Mouse (Mus musculus) left cerebral cortex, postnatal 4 days (tissue): ENCODE measurements at regions not wholly inside any gene's neighbourhood (a gene's known extent, or its start where the extent isn't known, plus 50 kb on each side); places are given as distances from the start of the nearest gene placed in this dataset.
"Not testable (repeated sequence)": the region's sequence is repeated elsewhere in the genome, so short reads cannot be mapped to it uniquely, and the experiment has no call there.

ENCODE experiments used
- DNase-seq: peaks from one replicate; pipeline ENCODE4 v3.0.0-alpha.2; 2022
- intact Hi-C: fragments of 180-260 bp; cut with DNase I; formaldehyde crosslinking; loops from one replicate; pipeline ENCODE4 v1.15.1; 2025

GRCm38 (mm10) chr11:40539776-40540175 is 155.2 kb downstream of the Mat2b start:
- DNase-seq: no peak
- intact Hi-C loops: no loop called here

- intact Hi-C loops: no loop called here
- DNase-seq: no peak
Observed at GRCm38 (mm10) chr11:40536236-40536765, 158.7 kb downstream of the Mat2b start.

GRCm38 (mm10) chr11:40510325-40511239 is 184.4 kb downstream of the Mat2b start:
- peak; percentile 15 for DNase-seq
- intact Hi-C loops: no loop called here

GRCm38 (mm10) chr11:40491599-40491998 is 203.4 kb downstream of the Mat2b start:
- no peak for DNase-seq
- intact Hi-C loops: no loop called here

- DNase-seq: not testable (repeated sequence)
- intact Hi-C loops: loop anchor here (10.0 kb wide), 1 partner anchor 883 kb away; no protein-coding TSS in a partner anchor
Observed at GRCm38 (mm10) chr11:40478171-40478570, 216.8 kb downstream of the Mat2b start.

DNA sequence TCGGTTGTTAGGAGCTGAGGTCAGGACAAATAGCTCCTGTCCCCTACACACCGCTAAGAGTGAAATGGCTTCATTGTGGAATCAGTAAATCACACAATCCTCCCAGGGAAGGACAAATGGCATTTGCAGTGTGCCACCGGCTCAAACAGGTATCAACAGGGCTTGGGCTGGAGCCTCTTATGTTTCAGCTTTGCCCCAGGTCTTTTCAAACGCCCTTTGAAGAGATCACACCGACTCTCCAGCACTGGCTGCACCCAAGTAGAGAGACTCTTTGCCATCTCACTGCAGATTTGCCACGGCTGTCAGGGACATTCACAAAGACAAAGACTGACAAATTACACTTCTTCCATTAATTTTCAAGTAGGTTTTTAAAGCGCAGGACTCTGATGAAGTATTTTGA is 217.7 kb downstream of the Mat2b start:
- no peak for DNase-seq
- intact Hi-C loops: loop anchor here (10.0 kb wide), 1 partner anchor 882 kb away; no protein-coding TSS in a partner anchor

DNA sequence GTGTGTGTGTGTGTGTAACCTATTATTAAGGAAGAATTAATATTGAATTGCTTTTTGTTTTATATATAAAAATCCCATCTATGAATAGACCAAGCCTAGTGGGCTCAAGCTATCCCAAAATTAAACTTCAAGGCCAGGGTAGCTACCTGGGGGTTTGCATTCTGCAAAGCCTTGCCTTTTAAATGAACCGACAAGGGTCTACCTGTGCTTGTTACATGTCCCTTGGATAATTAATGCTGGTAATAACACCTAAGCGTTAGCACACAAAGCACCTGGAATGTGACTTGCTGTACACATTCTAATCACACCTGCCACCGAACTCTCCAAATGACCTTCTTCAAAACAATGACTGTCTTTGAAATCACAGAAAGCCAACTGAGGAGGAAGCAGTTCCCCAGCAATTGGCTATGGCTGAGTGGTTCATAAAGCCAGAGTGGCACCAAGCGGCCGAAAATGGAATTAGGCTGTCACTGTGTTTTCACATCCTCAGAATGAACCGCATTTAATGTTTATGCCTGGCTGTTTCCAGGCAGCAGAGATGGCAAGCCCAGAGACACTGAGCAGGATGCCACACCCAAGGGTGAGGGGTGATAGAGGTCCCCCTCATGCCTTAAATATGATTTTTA is 225.8 kb downstream of the Mat2b start:
- intact Hi-C loops: loop anchor here (5.0 kb wide), 1 partner anchor 317 kb away; no protein-coding TSS in a partner anchor
- peak; percentile 53 for DNase-seq

DNA sequence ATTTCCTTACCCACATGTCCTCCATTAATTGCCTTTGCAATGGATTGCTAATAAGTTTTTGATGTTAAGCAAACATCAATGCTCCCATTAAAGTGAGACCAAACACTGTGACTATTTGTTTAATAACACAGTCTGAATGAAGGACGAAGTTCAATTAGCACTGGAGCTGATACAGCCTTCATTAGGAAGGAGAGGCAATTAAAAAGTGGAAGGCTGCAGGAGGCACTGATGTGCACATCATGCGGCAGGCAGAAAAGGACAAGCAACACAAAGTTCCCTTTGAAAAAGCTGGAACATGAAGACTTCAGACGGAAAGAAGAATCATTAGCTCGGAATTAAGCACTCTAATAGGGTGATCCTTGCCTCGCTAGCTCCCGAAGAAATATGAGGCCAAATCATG is 238.4 kb downstream of the Mat2b start:
- intact Hi-C loops: no loop called here
- no peak for DNase-seq

GRCm38 (mm10) chr11:40454994-40455393 is 240.0 kb downstream of the Mat2b start:
- DNase-seq, intact Hi-C loops: not testable (repeated sequence)

DNA sequence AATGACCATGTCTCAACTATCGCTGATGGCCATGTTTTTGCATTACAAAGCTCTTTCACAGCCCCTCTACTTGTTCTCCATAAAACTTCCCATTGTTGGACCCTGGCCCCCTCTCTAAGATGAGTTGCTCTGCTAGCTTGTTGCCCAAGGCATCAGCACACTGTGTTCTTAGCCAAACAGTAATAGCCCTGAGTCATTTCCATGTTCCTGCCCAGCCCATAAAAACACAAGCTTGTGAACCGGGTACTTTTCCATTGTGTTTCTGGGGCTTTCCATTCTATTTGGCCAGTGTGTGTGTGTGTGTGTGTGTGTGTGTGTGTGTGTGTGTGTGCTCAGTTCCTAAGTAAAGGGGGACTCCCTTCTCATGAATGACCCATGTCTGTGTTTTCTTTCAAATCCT is 248.2 kb downstream of the Mat2b start:
- DNase-seq: no peak
- intact Hi-C loops: no loop called here

GRCm38 (mm10) chr11:40434002-40434401 is 261.0 kb downstream of the Mat2b start:
- DNase-seq: no peak

DNA sequence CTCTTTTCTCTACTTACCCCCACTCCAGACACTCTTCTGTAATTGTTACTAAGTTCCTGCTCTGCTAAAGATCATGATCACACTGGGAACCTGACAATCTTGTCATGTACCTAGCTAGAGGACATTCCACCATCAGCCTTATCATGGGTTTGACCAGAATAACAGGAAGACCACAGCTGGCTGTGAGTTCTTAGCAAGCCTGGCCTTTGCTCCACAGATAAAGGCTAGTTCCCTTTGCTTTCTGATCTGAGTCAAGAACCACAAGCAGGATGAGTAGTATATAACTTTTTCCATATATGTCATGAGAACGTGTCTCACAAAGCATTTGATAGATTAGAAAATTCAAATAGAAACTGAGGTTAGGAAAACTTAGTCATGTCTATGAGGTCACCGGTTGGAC is 266.1 kb downstream of the Mat2b start:
- intact Hi-C loops: no loop called here
- no peak for DNase-seq

More at GRCm38 (mm10) chr11:40434002-40434401, 261.0 kb downstream of the Mat2b start:
- intact Hi-C loops: no loop called here

DNA sequence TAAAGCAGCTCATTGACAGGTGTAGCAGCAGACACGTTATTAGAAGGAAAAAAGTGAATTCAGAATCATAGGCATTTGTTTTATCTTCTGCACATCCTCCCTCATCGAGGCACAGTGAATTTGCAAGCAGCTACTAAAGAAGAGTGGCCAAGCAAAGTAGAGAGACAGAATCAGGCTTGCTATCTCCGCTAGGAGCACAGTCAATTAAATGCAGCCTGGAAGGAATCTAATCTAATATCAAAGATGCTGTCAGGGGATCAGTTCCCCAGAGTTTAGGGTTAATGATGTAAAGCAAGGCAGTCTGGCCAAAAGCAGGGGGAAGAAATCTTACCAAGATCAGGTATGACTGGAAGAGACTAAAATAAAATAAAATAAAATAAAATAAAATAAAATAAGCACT is 270.7 kb downstream of the Mat2b start:
- intact Hi-C loops: no loop called here

GRCm38 (mm10) chr11:40407571-40407970 is 287.4 kb downstream of the Mat2b start:
- no peak for DNase-seq
- intact Hi-C loops: no loop called here

More for the DNA sequence above, 270.7 kb downstream of the Mat2b start:
- DNase-seq: no peak

- DNase-seq: no peak
- intact Hi-C loops: no loop called here
Observed at GRCm38 (mm10) chr11:40402249-40402648, 292.8 kb downstream of the Mat2b start.

DNA sequence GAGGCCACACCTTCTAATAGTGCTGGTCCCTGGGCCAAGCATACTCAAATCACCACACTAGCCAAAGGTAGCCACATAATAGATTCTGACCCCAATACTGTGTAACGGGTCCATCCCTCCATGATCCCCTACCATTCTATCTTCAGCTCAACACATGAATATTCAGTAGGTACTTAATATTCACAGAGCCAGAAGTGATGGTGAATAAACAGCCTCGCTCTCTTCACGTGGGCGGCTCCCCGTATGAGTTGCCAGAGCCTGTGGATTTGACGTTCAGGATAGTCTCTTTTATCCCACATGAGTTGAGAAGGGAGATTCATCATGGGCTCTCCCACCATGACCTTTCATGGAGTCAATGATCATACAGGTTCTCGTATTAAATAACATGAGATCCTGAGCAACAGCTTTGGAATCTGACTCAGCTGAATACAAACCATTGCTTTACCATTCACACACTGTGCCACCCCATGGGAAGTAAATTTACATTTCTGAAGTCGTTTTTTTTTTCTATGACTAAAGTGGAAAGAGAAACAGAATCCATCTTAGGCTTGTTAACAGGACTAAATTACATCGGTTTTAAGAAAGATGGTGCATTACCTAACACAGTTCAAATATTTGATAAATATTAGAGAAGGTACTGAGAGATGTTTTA is 297.4 kb downstream of the Mat2b start:
- intact Hi-C loops: no loop called here
- DNase-seq: no peak

DNA sequence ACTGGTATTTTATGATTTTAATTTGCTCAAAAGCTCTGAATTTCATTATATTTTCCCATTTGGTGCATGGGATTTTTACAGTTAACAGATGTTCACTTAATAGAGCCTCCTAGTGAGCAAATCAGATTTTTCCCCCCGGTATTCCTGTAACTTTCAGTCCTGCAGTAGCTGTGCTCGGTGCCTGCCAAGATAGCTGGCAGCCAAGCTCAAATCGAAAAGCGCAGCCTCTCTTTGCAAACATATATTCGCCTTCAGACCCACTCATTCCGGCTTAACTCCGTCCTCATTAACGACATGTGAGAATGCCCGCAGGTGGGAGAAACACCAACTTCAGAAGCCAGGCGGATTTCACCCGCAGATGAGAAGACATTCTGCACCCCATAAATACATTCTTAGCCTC is 299.7 kb downstream of the Mat2b start:
- intact Hi-C loops: no loop called here
- peak; percentile 8 for DNase-seq

DNA sequence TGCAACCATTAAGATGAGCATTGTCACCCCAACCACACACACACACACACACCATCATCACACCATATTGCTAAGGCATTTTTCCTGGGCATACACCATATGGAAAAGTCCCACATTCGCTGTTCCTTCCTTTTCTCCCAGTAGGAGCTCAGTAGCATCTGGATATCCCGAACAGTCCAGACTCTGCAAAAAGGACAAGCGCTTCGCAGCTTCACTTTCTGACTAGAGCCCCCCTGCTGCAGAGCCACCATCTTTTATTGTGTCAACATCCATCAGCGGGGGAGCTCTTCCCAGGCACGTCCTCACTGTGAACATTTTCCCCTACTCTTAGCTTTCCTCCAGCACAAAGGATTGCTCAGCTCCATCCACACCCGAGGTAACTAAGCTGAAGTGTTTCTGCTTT is 300.1 kb downstream of the Mat2b start:
- DNase-seq: peak; percentile 3
- intact Hi-C loops: no loop called here

DNA sequence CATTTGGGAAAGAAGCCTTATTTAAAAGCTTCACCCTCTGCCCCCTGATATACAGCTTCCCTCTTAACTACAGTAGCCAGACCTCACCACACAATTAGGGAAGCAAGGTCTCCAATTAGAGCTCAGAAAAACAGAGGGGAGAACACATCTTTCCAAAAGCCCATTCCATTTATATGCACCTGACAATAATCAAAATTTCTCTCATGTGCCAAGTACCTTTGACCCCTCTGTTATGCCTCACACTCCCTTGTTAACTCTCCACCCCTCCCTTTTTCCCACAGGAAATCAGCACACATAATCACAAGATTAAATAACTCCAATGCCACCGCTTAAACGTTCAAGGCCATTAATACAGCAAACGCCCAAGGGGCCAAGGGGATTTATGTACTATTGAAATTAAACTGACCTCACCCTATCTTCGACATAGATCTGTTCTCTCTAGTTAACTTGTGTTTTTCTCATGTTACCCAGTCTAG is 300.7 kb downstream of the Mat2b start:
- intact Hi-C loops: no loop called here
- DNase-seq: no peak

DNA sequence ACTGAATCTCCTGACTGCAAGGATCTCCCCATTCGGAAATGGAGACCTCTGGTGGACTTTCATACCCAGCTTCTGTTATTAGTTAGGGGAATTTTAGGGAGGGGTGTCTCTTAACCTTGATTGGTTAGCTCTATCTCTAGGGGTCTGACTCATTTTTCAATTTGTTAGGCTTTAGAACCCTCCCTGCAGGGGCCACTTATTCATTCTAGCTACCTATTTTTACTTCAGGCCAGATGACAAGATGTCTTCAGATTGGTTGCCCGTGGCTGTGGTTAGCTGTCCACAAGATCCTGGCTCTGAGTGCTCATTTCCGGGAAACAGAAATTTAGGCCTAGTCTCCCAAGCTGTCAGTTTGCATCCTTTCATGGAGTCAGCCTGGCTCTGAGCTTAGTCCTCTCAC is 314.3 kb downstream of the Mat2b start:
- intact Hi-C loops: no loop called here
- no peak for DNase-seq

GRCm38 (mm10) chr11:40371696-40372095 is 323.3 kb downstream of the Mat2b start:
- intact Hi-C loops: no loop called here
- DNase-seq: no peak
